Mouse (Mus musculus) stomach, embryonic 16.5 days (tissue): ENCODE results near the gene Nat9. TPM values are rescaled to one million over a fixed set of nuclear protein-coding genes. Genes with fewer than 3 reads are reported as not detected.

Source experiments
- ATAC-seq: fragments of 200-750 bp; cut with Nextera tagmentation; 2 replicates; pipeline ENCODE4 v1.8.0; 2017; ENCODE audit warnings: moderate number of reproducible peaks, moderate TSS enrichment; ENCODE audit not compliant: insufficient read depth, low FRiP score
- H3K27ac ChIP-seq: fragments of 300-500 bp; sonication (generic); 2 replicates; pipeline ENCODE4 v1.5.1; 2014; ENCODE audit warnings: low read length
- H3K27me3 ChIP-seq: fragments of 300-500 bp; sonication (generic); 2 replicates; pipeline ENCODE4 v1.6.1; 2014; ENCODE audit warnings: low read length, control low read depth, mixed read lengths; ENCODE audit not compliant: control insufficient read depth, insufficient read depth
- H3K36me3 ChIP-seq: fragments of 300-500 bp; sonication (generic); 2 replicates; pipeline ENCODE4 v1.6.1; 2014; ENCODE audit warnings: low read length; ENCODE audit not compliant: control insufficient read depth, insufficient read depth
- H3K4me1 ChIP-seq: fragments of 300-500 bp; sonication (generic); 2 replicates; pipeline ENCODE4 v1.6.1; 2014; ENCODE audit warnings: low read length, control low read depth, mixed read lengths; ENCODE audit not compliant: control insufficient read depth, insufficient read depth
- H3K4me2 ChIP-seq: fragments of 300-500 bp; sonication (generic); 2 replicates; pipeline ENCODE4 v1.6.1; 2014; ENCODE audit warnings: low read depth, low read length, mixed read lengths
- H3K4me3 ChIP-seq: fragments of 300-500 bp; sonication (generic); replicated peaks from 2 replicates; pipeline ENCODE4 v1.5.1; 2014; ENCODE audit warnings: mild to moderate bottlenecking, low read length
- H3K9ac ChIP-seq: fragments of 300-500 bp; sonication (generic); 2 replicates; pipeline ENCODE4 v1.6.1; 2014; ENCODE audit warnings: low read length
- H3K9me3 ChIP-seq: fragments of 300-500 bp; sonication (generic); replicated peaks from 2 replicates; pipeline ENCODE4 v1.6.1; 2016; ENCODE audit warnings: low read length, control low read depth; ENCODE audit not compliant: control insufficient read depth
- WGBS: fragments of 180-500 bp; shearing (Covaris S2); extraction: QIAGEN DNeasy Blood & Tissue Kit; methylation state at CpG from one replicate; pipeline ENCODE4 v1.1.7; 2014; 5-methylcytosine and 5-hydroxymethylcytosine counted together
- polyA plus RNA-seq: library from polyadenylated mRNA; unstranded; fragments of >200 nt; fragmentation: Nextera tagmentation; extraction: Ambion mirVana; gene quantifications from 2 replicates; pipeline ENCODE4 v1.2.1, GENCODE M21; 2015

Gene Nat9
- 21.8 and 23.4 TPM in 2 replicates for polyA plus RNA-seq

DNA sequence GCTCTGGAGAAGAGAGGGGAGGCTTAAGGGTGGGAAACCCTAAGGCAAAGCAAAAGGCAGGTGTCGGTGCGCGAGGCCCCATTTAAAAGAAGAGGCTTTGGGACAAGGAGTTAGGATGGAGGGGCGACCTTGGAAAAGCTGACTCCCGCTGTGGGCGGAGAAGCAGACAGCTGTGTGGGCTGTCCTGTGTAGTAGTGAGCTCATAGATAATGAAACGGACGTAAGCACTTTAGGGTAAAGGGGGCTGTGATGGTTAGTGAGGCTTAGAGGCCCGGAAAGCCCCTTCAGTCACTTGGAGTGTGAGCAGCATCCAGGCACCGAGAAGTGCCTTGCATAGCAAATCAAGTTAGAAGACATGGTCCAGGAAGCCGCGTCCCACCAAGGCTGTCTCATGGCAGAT lies at the start of gene Nat9:
TSS of gene Nat9 (minus strand) at position 167 of the 400 bp plus-strand sequence.
- H3K27ac ChIP-seq: peak within 1 kb of the TSS; percentile 84
- H3K9me3 ChIP-seq: no peaks in the 10 kb centered on the region
- H3K27me3 ChIP-seq: no peaks in the 10 kb centered on the region
- H3K4me1 ChIP-seq: peaks cover 11% of the 10 kb centered on the region
- 4% methylated on average over 12 of the region's 12 CpGs for WGBS
- peak within 1 kb of the TSS; percentile 75 for H3K4me3 ChIP-seq
- peak; percentile 4; the same call in 1 of the 2 replicates for ATAC-seq
- peak within 1 kb of the TSS; percentile 97 for H3K4me2 ChIP-seq
- no peaks in the 10 kb centered on the region for H3K36me3 ChIP-seq
- peak within 1 kb of the TSS; percentile 85 for H3K9ac ChIP-seq

DNA sequence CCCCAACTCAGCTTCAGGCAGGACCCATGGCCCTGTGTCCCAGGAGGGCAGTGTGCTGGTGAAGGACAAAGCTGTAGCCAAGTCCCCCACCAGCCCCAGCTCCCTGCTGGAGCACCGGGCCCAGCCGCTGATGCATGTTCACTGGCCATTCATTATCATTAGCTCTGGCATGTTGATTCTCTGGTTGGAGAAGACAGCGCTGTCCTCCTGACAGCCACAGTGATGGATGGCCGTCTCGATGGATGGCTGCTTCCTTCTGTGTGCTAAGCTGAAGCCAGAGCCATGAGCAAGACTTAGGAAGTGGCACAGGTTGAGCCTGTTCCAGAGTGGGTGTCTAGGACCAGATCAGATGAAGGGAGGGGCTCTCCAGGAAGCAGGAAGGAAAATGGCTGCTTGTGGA lies 48.9 kb upstream of the Nat9 start:
- no peaks in the 10 kb centered on the region for H3K36me3 ChIP-seq
- H3K27me3 ChIP-seq: no peaks in the 10 kb centered on the region
- H3K4me2 ChIP-seq: no peak overlapping the region
- no peaks in the 10 kb centered on the region for H3K9me3 ChIP-seq
- peaks cover 12% of the 10 kb centered on the region for H3K4me1 ChIP-seq
- ATAC-seq: no peak
- H3K27ac ChIP-seq: peak overlapping the region; percentile 29; the same call in 1 of the 2 replicates
- WGBS: 23% methylated on average over 5 of the region's 5 CpGs
- no peak overlapping the region for H3K4me3 ChIP-seq
- no peak overlapping the region; the same call in 1 of the 2 replicates for H3K9ac ChIP-seq

DNA sequence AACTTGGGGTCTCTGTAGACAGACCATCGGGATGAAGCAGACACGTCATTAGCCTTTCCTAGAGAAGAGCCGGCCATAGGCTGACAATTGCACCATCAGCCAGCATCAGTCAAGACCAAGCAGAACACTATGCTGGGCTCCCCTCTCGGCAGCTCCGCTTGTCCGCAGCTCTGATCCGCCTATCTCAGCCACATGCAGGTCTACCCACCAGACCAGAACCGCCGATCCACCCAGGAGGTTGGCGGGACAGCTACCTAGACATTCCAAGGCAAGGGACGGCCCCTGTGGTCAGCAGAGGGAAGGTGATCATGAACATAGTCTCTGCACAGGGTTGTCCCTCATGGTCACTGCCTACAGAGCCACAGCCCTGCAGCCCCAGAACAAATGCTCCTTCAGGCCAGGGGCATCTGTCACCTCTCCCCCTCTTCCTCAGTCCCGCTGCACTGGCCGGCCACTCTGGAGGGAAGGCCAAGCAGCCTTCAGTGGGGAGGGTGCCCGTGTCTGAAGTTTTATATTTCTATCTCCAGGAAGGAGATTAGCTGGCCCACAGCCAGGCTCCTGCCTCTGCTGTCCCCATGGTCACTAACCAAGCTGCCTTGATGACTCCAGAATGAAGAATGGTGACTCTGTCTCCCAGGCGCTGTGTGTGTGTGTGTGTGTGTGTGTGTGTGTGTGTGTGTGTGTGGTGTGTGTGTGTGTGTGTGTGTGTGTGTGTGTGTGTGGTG lies 46.8 kb upstream of the Nat9 start:
- Histone ChIP-seq H3K4me2 (no peak overlapping the region), H3K4me3 (no peak overlapping the region), H3K36me3 (no peaks in the 10 kb centered on the region), H3K9me3 (no peaks in the 10 kb centered on the region), H3K4me1 (peaks cover 17% of the 10 kb centered on the region), H3K27ac (no peak overlapping the region), H3K27me3 (no peaks in the 10 kb centered on the region), H3K9ac (no peak overlapping the region)
- ATAC-seq: no peak
- WGBS: 75% methylated on average over 15 of the region's 15 CpGs

DNA sequence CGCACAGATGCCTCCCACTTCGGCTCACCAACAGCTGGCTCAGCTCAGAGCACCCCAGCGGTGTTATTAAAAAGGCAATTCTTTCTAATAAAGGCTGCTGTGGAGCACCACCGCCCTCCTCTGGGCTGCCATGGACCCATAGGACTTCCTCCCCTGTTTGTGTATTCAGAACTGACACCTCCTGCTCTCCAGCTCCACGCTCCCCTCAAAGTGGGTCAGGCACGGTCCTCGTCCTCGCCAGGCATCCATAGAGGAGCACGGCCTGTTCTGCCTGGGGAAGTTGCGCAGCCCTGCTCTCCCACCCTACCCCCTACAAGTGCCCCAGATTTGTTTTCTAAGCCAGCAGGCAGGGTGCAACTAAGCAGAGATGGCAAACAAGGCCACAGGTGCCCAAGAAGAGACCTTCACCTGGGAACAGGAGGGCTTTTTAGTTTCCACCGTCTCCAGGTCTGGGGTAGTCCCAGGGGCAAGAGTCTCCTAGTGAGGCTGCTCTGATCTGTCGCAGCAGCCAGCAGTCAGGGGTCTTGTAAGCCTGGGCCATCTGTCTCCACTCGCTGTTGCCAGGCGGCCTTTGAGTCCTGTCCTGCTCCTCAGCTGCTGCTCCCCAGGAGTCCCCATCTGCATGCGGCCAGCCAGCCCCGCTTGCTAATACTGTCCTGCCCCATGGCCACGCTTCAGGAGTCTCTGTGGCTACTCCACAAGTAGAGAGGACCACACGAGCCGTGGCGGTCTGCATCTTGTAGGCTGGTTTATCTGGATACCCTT lies 46.0 kb upstream of the Nat9 start:
- H3K9me3 ChIP-seq: no peaks in the 10 kb centered on the region
- no peaks in the 10 kb centered on the region for H3K27me3 ChIP-seq
- 71% methylated on average over 20 of the region's 20 CpGs for WGBS
- ATAC-seq: no peak
- peaks cover 17% of the 10 kb centered on the region for H3K4me1 ChIP-seq
- no peak overlapping the region for H3K4me2 ChIP-seq
- no peak overlapping the region for H3K4me3 ChIP-seq
- no peak overlapping the region for H3K27ac ChIP-seq
- no peaks in the 10 kb centered on the region for H3K36me3 ChIP-seq
- no peak overlapping the region for H3K9ac ChIP-seq

DNA sequence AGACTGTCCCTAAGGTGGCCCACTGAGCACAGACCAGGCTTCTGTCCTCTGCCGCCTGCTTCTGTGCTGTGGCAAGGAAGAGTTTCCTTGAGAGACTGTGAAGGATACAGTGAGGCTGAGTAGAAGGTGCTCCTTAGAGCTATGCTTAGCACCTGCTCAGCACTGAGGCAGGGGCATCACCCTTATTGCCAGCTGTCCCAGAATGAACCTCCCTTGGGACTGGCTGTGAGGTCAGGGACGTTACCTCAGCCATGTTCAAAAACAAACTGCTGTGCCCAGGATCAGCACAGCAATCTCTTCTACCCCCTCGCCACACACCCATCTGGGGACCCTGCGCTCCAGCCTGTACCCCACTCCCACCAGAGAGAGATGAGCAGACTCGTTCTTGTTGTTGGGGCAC lies 45.2 kb upstream of the Nat9 start:
- Histone ChIP-seq H3K4me2 (no peak overlapping the region), H3K27ac (no peak overlapping the region), H3K9ac (no peak overlapping the region), H3K4me1 (peaks cover 17% of the 10 kb centered on the region), H3K9me3 (no peaks in the 10 kb centered on the region), H3K4me3 (no peak overlapping the region), H3K27me3 (no peaks in the 10 kb centered on the region), H3K36me3 (no peaks in the 10 kb centered on the region)
- 88% methylated on average over 5 of the region's 5 CpGs for WGBS
- ATAC-seq: no peak

DNA sequence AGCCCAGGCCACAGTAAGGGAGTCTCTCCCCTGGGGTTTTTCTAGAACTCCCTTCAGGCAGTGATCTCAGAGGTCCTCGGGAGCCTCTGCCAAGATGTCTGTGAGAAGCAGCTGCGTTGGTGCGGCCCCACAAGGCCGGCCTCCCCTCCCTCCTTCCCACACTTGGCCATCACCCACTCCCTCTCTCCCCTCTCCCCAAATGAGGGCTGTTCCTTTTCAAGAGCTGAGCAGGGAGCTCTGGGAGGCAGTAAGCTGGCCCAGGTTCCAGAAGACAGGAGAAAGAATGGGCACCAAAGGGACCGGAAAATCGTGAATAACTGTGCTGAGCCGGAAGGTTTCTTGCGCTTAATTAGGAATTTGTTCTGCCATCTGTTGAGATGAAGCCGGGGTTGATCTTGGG lies 44.3 kb upstream of the Nat9 start:
- H3K9me3 ChIP-seq: no peaks in the 10 kb centered on the region
- peaks cover 17% of the 10 kb centered on the region for H3K4me1 ChIP-seq
- H3K36me3 ChIP-seq: no peaks in the 10 kb centered on the region
- H3K4me3 ChIP-seq: no peak overlapping the region
- H3K27me3 ChIP-seq: no peaks in the 10 kb centered on the region
- no peak for ATAC-seq
- H3K4me2 ChIP-seq: no peak overlapping the region; the same call in 1 of the 2 replicates
- peak overlapping the region; percentile 81 for H3K27ac ChIP-seq
- WGBS: 48% methylated on average over 9 of the region's 9 CpGs
- peak overlapping the region; percentile 18; the same call in 1 of the 2 replicates for H3K9ac ChIP-seq

DNA sequence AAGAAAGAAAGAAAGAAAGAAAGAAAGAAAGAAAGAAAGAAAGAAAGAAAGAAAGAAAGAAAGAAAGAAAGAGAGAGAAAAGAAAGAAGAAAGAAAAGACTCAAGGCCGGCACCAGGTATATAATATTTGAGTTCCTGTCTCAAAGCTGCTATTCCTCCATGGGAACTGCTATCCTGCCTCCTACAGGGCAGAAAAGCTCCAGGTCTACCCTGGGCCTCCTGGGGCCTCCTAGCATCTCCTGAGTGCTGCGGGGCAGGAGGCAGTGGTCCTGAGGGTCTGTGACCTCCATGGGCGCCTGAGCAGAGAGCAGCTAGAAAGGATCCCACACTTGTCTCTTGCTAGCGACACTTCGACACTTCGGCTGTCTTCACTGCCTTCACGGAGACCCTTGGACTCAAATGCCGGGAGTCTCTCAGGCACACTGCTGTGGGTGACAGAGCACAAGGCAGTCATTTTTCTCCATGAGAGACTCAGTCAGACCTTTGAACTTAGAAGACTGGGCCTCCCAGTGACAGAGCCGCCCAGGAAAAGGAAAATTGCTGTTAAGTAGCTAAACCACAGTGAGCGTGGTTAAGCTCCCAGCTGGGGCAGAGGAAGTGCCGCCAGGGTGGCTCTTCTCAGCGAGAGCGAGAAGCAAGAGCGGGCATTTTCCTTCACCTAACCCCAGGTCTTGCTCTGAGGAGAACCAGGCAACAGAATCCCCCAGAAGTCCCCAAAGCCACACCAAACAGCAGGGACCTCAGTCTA lies 43.7 kb upstream of the Nat9 start:
- H3K27ac ChIP-seq: peak overlapping the region; percentile 81
- H3K36me3 ChIP-seq: no peaks in the 10 kb centered on the region
- no peaks in the 10 kb centered on the region for H3K27me3 ChIP-seq
- H3K4me1 ChIP-seq: peaks cover 17% of the 10 kb centered on the region
- WGBS: 44% methylated on average over 14 of the region's 14 CpGs
- no peak for ATAC-seq
- H3K9ac ChIP-seq: peak overlapping the region; percentile 18; the same call in 1 of the 2 replicates
- H3K4me2 ChIP-seq: no peak overlapping the region; the same call in 1 of the 2 replicates
- no peaks in the 10 kb centered on the region for H3K9me3 ChIP-seq
- H3K4me3 ChIP-seq: no peak overlapping the region

DNA sequence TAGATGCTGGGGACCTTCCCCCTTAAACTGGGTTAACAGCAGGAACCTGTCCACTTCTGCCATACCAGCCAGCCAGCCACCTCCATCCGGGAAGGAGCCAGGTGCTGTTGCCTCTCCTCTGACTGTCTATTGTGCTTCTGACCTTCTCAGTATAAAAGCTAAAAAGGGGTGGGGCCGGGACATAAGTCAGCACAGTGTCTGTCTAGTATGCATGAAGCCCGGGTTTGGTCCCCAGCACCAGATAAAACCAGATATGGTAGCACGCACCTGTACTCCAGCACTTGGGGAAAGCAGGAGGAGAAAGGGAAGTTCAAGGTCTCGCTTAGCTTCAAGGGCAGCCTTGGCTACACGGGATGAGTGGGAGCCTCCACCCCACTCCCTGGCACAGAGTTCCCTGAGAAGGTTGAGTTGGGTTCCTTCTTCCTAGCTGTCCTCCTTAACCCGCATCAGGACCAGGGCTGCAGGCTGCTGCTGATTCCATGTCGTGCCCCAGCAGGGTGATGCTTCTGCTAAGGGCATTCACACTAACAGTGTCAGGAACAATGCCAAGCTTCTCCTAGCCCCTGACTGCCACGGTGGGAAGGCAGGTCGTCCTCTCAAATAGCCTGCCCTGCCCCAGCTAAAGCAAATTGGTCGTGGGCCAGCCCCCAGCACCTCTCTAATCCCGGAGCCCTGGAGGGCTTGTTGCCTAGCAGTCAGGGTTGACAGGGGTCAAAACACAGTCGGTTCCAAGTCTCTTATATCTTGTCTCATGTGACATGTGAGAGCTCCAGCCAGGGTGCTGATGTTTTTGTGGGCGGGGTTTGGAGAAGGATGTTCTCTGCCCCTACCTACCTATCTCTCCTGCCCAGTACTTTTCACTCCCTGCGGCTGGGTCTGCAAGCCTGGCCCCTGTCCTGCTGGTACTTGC lies 41.6 kb upstream of the Nat9 start:
- no peak overlapping the region for H3K27ac ChIP-seq
- peaks cover 14% of the 10 kb centered on the region for H3K4me1 ChIP-seq
- no peak overlapping the region for H3K4me2 ChIP-seq
- H3K9ac ChIP-seq: no peak overlapping the region
- 0 out of 2 replicates have a peak, but pooled peaks cover 4% of the 10 kb centered on the region for H3K27me3 ChIP-seq
- 51% methylated on average over 15 of the region's 15 CpGs for WGBS
- ATAC-seq: no peak
- no peaks in the 10 kb centered on the region for H3K9me3 ChIP-seq
- H3K4me3 ChIP-seq: no peak overlapping the region
- no peaks in the 10 kb centered on the region for H3K36me3 ChIP-seq
